Comparison of ENCODE assay signal across 8 mouse cellular contexts in genomic region chr1:192722147-192722546, GRCm38 (mm10). TPM values are rescaled to one million over a fixed set of nuclear protein-coding genes. Genes with fewer than 3 reads are reported as not detected.
A peak's percentile ranks its signal among the peaks of the same experiment; 100 is the strongest.
DNase-seq lines count a peak whose midpoint lies in the region; ATAC-seq and TF ChIP-seq lines count a peak whose summit lies in the region.
"Had no signal": no experiment of that assay in that cellular context is flagged by ENCODE, and none has a peak within 500 bp of the region (broad histone marks: within the 10 kb centered on the region; RNA-seq: fewer than 3 reads in every experiment).

No protein-coding gene starts in this region.

- H3K27me3 ChIP-seq in testis, adult 2 months (ENCODE audit: control insufficient read depth, insufficient read depth, low read length): no peaks in the 10 kb centered on the region
- H3K27me3 ChIP-seq in embryonic facial prominence, embryonic 11.5 days (ENCODE audit: control insufficient read depth, insufficient read depth, low read length): no peaks in the 10 kb centered on the region
- H3K27me3 ChIP-seq in kidney, postnatal 0 days (ENCODE audit: insufficient read depth, low read length): no peaks in the 10 kb centered on the region
- H3K27me3 ChIP-seq in liver, embryonic 11.5 days (replicated peaks; ENCODE audit: control insufficient read depth, insufficient read depth, low read length): no peaks in the 10 kb centered on the region
- H3K27me3 ChIP-seq: neural tube, embryonic 13.5 days had no signal

- H3K4me2 ChIP-seq in embryonic facial prominence, embryonic 11.5 days (ENCODE audit: low read depth, low read length): no peak overlapping the region
- no peak overlapping the region for H3K4me2 ChIP-seq in kidney, postnatal 0 days (ENCODE audit: low read length)
- no peak overlapping the region for H3K4me2 ChIP-seq in liver, embryonic 11.5 days
- H3K4me2 ChIP-seq: neural tube, embryonic 13.5 days had no signal

- TF ChIP-seq POLR2A in testis, adult 2 months (IDR thresholded peaks at IDR 0.05; ENCODE audit: control insufficient read depth, low read depth, low read length): no peak

- no peak overlapping the region for H3K27ac ChIP-seq in testis, adult 2 months (ENCODE audit: control insufficient read depth, insufficient read depth, low read depth, low read length)
- H3K27ac ChIP-seq in embryonic facial prominence, embryonic 11.5 days (replicated peaks; ENCODE audit: low read depth, low read length): no peak overlapping the region
- H3K27ac ChIP-seq in kidney, postnatal 0 days: no peak overlapping the region
- H3K27ac ChIP-seq in liver, embryonic 11.5 days (ENCODE audit: low read depth, low read length): no peak overlapping the region
- H3K27ac ChIP-seq: neural tube, embryonic 13.5 days had no signal

- H3K4me1 ChIP-seq in testis, adult 2 months (ENCODE audit: control insufficient read depth, insufficient read depth, low read length): peaks cover 1% of the 10 kb centered on the region; the same call in 1 of the 2 replicates
- no peaks in the 10 kb centered on the region for H3K4me1 ChIP-seq in embryonic facial prominence, embryonic 11.5 days (ENCODE audit: control insufficient read depth, insufficient read depth, low read length)
- no peaks in the 10 kb centered on the region for H3K4me1 ChIP-seq in kidney, postnatal 0 days (replicated peaks; ENCODE audit: insufficient read depth, low read length)
- no peaks in the 10 kb centered on the region for H3K4me1 ChIP-seq in liver, embryonic 11.5 days (replicated peaks; ENCODE audit: control insufficient read depth, insufficient read depth, low read length)

- H3K9me3 ChIP-seq in embryonic facial prominence, embryonic 11.5 days (replicated peaks; ENCODE audit: control insufficient read depth, low read length): no peaks in the 10 kb centered on the region
- no peaks in the 10 kb centered on the region for H3K9me3 ChIP-seq in kidney, postnatal 0 days (replicated peaks; ENCODE audit: low read length)
- no peaks in the 10 kb centered on the region for H3K9me3 ChIP-seq in liver, embryonic 11.5 days (ENCODE audit: control insufficient read depth, low read length)
- H3K9me3 ChIP-seq: neural tube, embryonic 13.5 days had no signal

- 0 out of 2 replicates have a peak, but pooled peaks have one; percentile 41 for ATAC-seq in embryonic facial prominence, embryonic 11.5 days (replicated peaks; ENCODE audit: insufficient number of reproducible peaks, low FRiP score, low TSS enrichment, low read depth)
- ATAC-seq in kidney, postnatal 0 days (replicated peaks; ENCODE audit: low FRiP score, low read depth): no peak
- no peak for ATAC-seq in liver, embryonic 11.5 days (replicated peaks; ENCODE audit: low FRiP score)

- H3K36me3 ChIP-seq in testis, adult 2 months (ENCODE audit: control insufficient read depth, insufficient read depth, low read length): no peaks in the 10 kb centered on the region
- H3K36me3 ChIP-seq in embryonic facial prominence, embryonic 11.5 days (replicated peaks; ENCODE audit: control insufficient read depth, insufficient read depth, low read depth, low read length): no peaks in the 10 kb centered on the region
- 0 out of 2 replicates have a peak, but pooled peaks cover 3% of the 10 kb centered on the region for H3K36me3 ChIP-seq in kidney, postnatal 0 days (ENCODE audit: insufficient read depth, low read length)
- no peaks in the 10 kb centered on the region for H3K36me3 ChIP-seq in liver, embryonic 11.5 days (ENCODE audit: control insufficient read depth, insufficient read depth, low read length)
- H3K36me3 ChIP-seq: neural tube, embryonic 13.5 days had no signal

- no peak overlapping the region for H3K4me3 ChIP-seq in testis, adult 2 months (ENCODE audit: control insufficient read depth, low read depth, low read length)
- H3K4me3 ChIP-seq in embryonic facial prominence, embryonic 11.5 days (ENCODE audit: low read depth, low read length): no peak overlapping the region
- H3K4me3 ChIP-seq in kidney, postnatal 0 days (replicated peaks; ENCODE audit: low read depth, low read length): no peak overlapping the region
- no peak overlapping the region for H3K4me3 ChIP-seq in liver, embryonic 11.5 days (ENCODE audit: low read depth, low read length)
- H3K4me3 ChIP-seq: neural tube, embryonic 13.5 days had no signal

- peak; percentile 46; the same call in 1 of the 2 replicates for TF ChIP-seq CTCF in testis, adult 2 months (IDR thresholded peaks at IDR 0.05; ENCODE audit: control insufficient read depth, insufficient read depth, insufficient replicate concordance, low read depth, low read length)
- TF ChIP-seq CTCF in kidney, postnatal 0 days (IDR thresholded peaks at IDR 0.05; ENCODE audit: low read depth): peak; percentile 87

- no peak overlapping the region for H3K9ac ChIP-seq in embryonic facial prominence, embryonic 11.5 days (replicated peaks; ENCODE audit: low read length)
- no peak overlapping the region for H3K9ac ChIP-seq in kidney, postnatal 0 days (ENCODE audit: low read depth, low read length)
- H3K9ac ChIP-seq in liver, embryonic 11.5 days (ENCODE audit: low read depth, low read length): no peak overlapping the region
- H3K9ac ChIP-seq: neural tube, embryonic 13.5 days had no signal

- WGBS in embryonic facial prominence, embryonic 11.5 days: 33% methylated on average over 5 of the region's 5 CpGs
- WGBS in kidney, postnatal 0 days: 30% methylated on average over 5 of the region's 5 CpGs
- WGBS in liver, embryonic 11.5 days: 27% methylated on average over 5 of the region's 5 CpGs

- no peak for DNase-seq in testis, postnatal 14 days (ENCODE audit: low spot score)
- DNase-seq in adrenal gland, postnatal 36 days: peak; percentile 76 to 83
- peak; percentile 84 for DNase-seq in embryonic facial prominence, embryonic 11.5 days (ENCODE audit: low spot score)
- DNase-seq in kidney, postnatal 0 days (ENCODE audit: low spot score): peak; percentile 72
- DNase-seq in liver, embryonic 11.5 days (ENCODE audit: low spot score): peak; percentile 52
- peak; percentile 68 to 83 for DNase-seq in right cerebral cortex, postnatal 10 days (ENCODE audit: low spot score in 2 of 2)

RNA-seq across cellular contexts. Expression of gene Hhat, which starts 48.9 kb away (rescaled TPM):
- 4.0 and 4.4 TPM in 2 replicates for polyA plus RNA-seq in testis, adult 2 months (2012; rRNA removed)
- 1 to 10 TPM; 2.9 to 8.5 TPM for total RNA-seq in adrenal gland, postnatal 36 days (2021)
- 9.1 and 11.7 TPM in 2 replicates for polyA plus RNA-seq in embryonic facial prominence, embryonic 11.5 days (2014; fragmentation: Nextera tagmentation; extraction: Ambion mirVana)
- 11.9 and 13.5 TPM in 2 replicates for polyA plus RNA-seq in kidney, postnatal 0 days (2015; fragmentation: Nextera tagmentation; extraction: Ambion mirVana)
- 3.8 and 4.3 TPM in 2 replicates for polyA plus RNA-seq in liver, embryonic 11.5 days (2014; fragmentation: Nextera tagmentation; extraction: Ambion mirVana)
